Mouse (Mus musculus) small intestine, adult 2 months (tissue): Measurements from ENCODE around the gene Cntnap2. TPM values are rescaled to one million over a fixed set of nuclear protein-coding genes. Genes with fewer than 3 reads are reported as not detected.

Source experiments
- H3K27ac ChIP-seq: fragments of 200-500 bp; 2 replicates; pipeline ENCODE4 v1.5.1; 2012; ENCODE audit warnings: low read depth, low read length, control low read depth, inconsistent platforms; ENCODE audit not compliant: insufficient read depth
- H3K27me3 ChIP-seq: fragments of 200-500 bp; 2 replicates; pipeline ENCODE4 v1.6.1; 2012; ENCODE audit warnings: mild to moderate bottlenecking, moderate library complexity, low read length, inconsistent platforms; ENCODE audit not compliant: control insufficient read depth, insufficient read depth
- H3K36me3 ChIP-seq: fragments of 200-500 bp; 2 replicates; pipeline ENCODE4 v1.6.1; 2012; ENCODE audit warnings: mild to moderate bottlenecking, low read length, control low read depth, inconsistent platforms; ENCODE audit not compliant: control insufficient read depth, insufficient read depth
- H3K4me1 ChIP-seq: fragments of 200-500 bp; 2 replicates; pipeline ENCODE4 v1.6.1; 2012; ENCODE audit warnings: low read length, inconsistent platforms, mixed read lengths; ENCODE audit not compliant: control insufficient read depth, insufficient read depth, insufficient read length
- H3K4me3 ChIP-seq: fragments of 200-500 bp; 2 replicates; pipeline ENCODE4 v1.5.1; 2012; ENCODE audit warnings: low read depth, mild to moderate bottlenecking, control low read depth, inconsistent platforms, low read length, moderate library complexity
- CTCF ChIP-seq: fragments of 200-500 bp; IDR thresholded peaks from 2 replicates; pipeline ENCODE4 v1.5.1; 2012; ENCODE audit warnings: low read depth, mild to moderate bottlenecking, control low read depth, inconsistent platforms, low read length, moderate library complexity, mixed read lengths; ENCODE audit not compliant: insufficient replicate concordance, insufficient read length; ENCODE audit errors: extremely low read depth
- POLR2A ChIP-seq: fragments of 200-500 bp; IDR thresholded peaks from 2 replicates; pipeline ENCODE4 v1.6.1; 2012; ENCODE audit warnings: low read depth, mild to moderate bottlenecking, control low read depth, inconsistent platforms, low read length, moderate library complexity
- whole genome bisulfite sequencing: fragments of 180-500 bp; shearing (Covaris S2); methylation state at CpG from one replicate; pipeline ENCODE4 v1.1.7; 2018; 5-methylcytosine and 5-hydroxymethylcytosine counted together
- polyA plus RNA-seq: library from polyadenylated mRNA; depleted of rRNA; stranded (reverse); fragments of >200 nt; gene quantifications from 2 replicates; pipeline ENCODE4 v1.2.3, GENCODE M21; 2012

Cntnap2 gene
- polyA plus RNA-seq, 1 experiment: 0.20 TPM

DNA sequence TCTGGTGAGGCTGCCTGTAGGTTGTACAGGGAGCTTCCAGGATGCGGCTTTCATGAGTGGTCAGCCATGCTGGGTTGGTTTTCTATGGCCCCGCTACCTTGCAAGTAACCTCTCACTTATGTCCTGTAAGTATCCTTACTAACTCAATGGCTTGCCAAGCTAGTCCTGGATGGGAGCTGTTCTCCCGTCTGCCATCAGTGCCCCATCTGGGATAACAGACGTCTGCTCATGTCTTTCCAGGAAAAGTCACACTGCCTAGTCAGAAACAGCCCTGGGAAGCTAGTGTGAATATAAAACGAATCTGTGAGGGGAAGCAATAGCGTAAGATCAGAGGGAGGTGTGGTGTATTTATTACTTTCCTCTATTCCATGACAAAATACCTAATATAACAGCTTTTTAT is 2172.4 kb downstream of the Cntnap2 start:
- WGBS: 71% methylated on average over 6 of the region's 6 CpGs
- Histone ChIP-seq H3K36me3 (no peaks in the 10 kb centered on the region), H3K27ac (no peak overlapping the region), H3K27me3 (no peaks in the 10 kb centered on the region), H3K4me3 (no peak overlapping the region), H3K4me1 (no peaks in the 10 kb centered on the region)
- TF ChIP-seq CTCF (no peak), POLR2A (no peak)

GRCm38 (mm10) chr6:47239376-47239921 is 2180.3 kb downstream of the Cntnap2 start:
- no peak overlapping the region for H3K4me3 ChIP-seq
- no peaks in the 10 kb centered on the region for H3K27me3 ChIP-seq
- H3K36me3 ChIP-seq: no peaks in the 10 kb centered on the region
- H3K27ac ChIP-seq: no peak overlapping the region
- no peaks in the 10 kb centered on the region for H3K4me1 ChIP-seq
- no peak for TF ChIP-seq POLR2A
- no peak for TF ChIP-seq CTCF
- 62% methylated on average over 3 of the region's 3 CpGs for WGBS

- no peak for TF ChIP-seq CTCF
- no peak for TF ChIP-seq POLR2A
- no peak overlapping the region for H3K4me3 ChIP-seq
- H3K36me3 ChIP-seq: no peaks in the 10 kb centered on the region
- no peaks in the 10 kb centered on the region for H3K4me1 ChIP-seq
- H3K27me3 ChIP-seq: no peaks in the 10 kb centered on the region
- no peak overlapping the region for H3K27ac ChIP-seq
These were observed 2182.2 kb downstream of the Cntnap2 start for GRCm38 (mm10) chr6:47241379-47241778.

- no peak overlapping the region for H3K27ac ChIP-seq
- no peaks in the 10 kb centered on the region for H3K36me3 ChIP-seq
- no peaks in the 10 kb centered on the region for H3K27me3 ChIP-seq
- H3K4me1 ChIP-seq: no peaks in the 10 kb centered on the region
- 15% methylated on average over 6 of the region's 6 CpGs for WGBS
- H3K4me3 ChIP-seq: no peak overlapping the region
- TF ChIP-seq POLR2A (no peak), CTCF (no peak)
These were observed 2184.9 kb downstream of the Cntnap2 start for GRCm38 (mm10) chr6:47243863-47244606.

DNA sequence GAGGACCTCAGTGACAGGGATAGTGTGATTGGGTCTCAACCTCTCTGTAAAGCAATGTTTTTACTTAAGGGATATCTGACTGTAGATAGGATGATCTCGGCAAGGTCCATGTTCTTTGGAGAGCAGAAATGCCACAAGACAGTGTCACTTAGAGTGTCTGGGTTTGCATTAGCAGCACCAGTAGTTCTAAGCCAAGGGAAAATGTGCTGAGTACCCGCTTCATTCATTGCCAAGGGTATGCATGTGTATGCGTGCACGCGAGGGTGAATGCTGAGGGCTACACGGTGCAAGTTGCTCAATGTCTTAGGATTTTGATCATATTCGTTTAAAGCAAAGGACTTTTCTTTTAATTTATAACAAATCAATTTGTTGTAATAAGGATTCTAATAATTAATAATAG is 2185.5 kb downstream of the Cntnap2 start:
- Histone ChIP-seq H3K4me3 (no peak overlapping the region), H3K4me1 (no peaks in the 10 kb centered on the region), H3K36me3 (no peaks in the 10 kb centered on the region), H3K27ac (no peak overlapping the region), H3K27me3 (no peaks in the 10 kb centered on the region)
- TF ChIP-seq POLR2A (no peak), CTCF (no peak)
- WGBS: 41% methylated on average over 7 of the region's 7 CpGs

DNA sequence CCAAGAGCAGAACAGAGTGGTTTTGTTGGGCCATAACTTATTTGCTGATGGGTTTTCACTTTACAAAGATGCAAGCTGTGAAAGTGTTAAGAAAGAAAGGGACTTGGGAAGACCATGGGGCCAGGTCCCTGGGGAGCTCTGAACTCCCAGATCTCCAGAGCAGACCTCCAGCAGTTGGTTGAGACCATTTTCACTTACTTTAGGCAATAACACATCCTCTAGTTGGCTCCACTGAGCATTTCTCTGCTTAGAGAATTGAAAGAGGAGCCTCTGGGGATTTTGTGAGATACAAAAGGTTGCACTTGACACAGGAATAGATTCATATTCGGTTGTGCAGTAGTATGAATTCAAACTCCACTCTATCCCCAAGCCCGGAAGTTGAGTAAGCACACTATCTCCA is 2196.1 kb downstream of the Cntnap2 start:
- Histone ChIP-seq H3K4me1 (no peaks in the 10 kb centered on the region), H3K4me3 (no peak overlapping the region), H3K36me3 (no peaks in the 10 kb centered on the region), H3K27me3 (no peaks in the 10 kb centered on the region), H3K27ac (no peak overlapping the region)
- 86% methylated on average over 2 of the region's 2 CpGs for WGBS
- no peak for TF ChIP-seq CTCF
- TF ChIP-seq POLR2A: no peak

GRCm38 (mm10) chr6:47256227-47256887 is 2197.2 kb downstream of the Cntnap2 start:
- Histone ChIP-seq H3K27me3 (no peaks in the 10 kb centered on the region), H3K4me1 (no peaks in the 10 kb centered on the region), H3K36me3 (no peaks in the 10 kb centered on the region), H3K27ac (no peak overlapping the region), H3K4me3 (no peak overlapping the region)
- WGBS: 59% methylated on average over 4 of the region's 4 CpGs
- no peak for TF ChIP-seq CTCF
